Mouse (Mus musculus) MEL (cell line): ENCODE data around the gene Trpm3. TPM values are rescaled to one million over a fixed set of nuclear protein-coding genes. Genes with fewer than 3 reads are reported as not detected.

Experiments used
- DNase-seq: peaks from one replicate; pipeline ENCODE4 v3.0.0; 2011; ENCODE audit warnings: low read depth, low spot score
- H3K27ac ChIP-seq: 2 replicates; pipeline ENCODE4 v1.5.1; 2012; ENCODE audit warnings: low read depth, mild to moderate bottlenecking, control low read depth, low read length, moderate library complexity; ENCODE audit not compliant: control insufficient read depth
- H3K27me3 ChIP-seq, 2 experiments: fragments of 150-350 bp in 1 of 2; sonication (generic) in 1 of 2; 2 replicates each; pipeline ENCODE4 v1.6.1; 2012; ENCODE audit warnings: low read length in 2 of 2, mild to moderate bottlenecking in 2 of 2, improper control_type of control experiment in 1 of 2, moderate library complexity in 1 of 2; ENCODE audit not compliant: insufficient read depth in 2 of 2, control insufficient read depth in 1 of 2
- H3K36me3 ChIP-seq, 2 experiments: 2 replicates each; pipeline ENCODE4 v1.6.1; 2012 to 2014; ENCODE audit warnings: low read length in 2 of 2, improper control_type of control experiment in 1 of 2, inconsistent platforms in 1 of 2, mild to moderate bottlenecking in 1 of 2; ENCODE audit not compliant: insufficient read depth in 2 of 2, control insufficient read depth in 1 of 2
- H3K4me1 ChIP-seq, 2 experiments: fragments of 150-350 bp in 1 of 2; sonication (generic) in 1 of 2; 2 replicates each; pipeline ENCODE4 v1.6.1; 2012; ENCODE audit warnings: low read length in 2 of 2, improper control_type of control experiment in 1 of 2, mild to moderate bottlenecking in 1 of 2; ENCODE audit not compliant: insufficient read depth in 2 of 2, control insufficient read depth in 1 of 2
- H3K4me3 ChIP-seq, 2 experiments: fragments of 150-350 bp in 1 of 2; sonication (generic) in 1 of 2; 2 replicates each; pipeline ENCODE4 v1.5.1; 2012; ENCODE audit warnings: low read depth in 2 of 2, low read length in 2 of 2, mild to moderate bottlenecking in 2 of 2, moderate library complexity in 2 of 2, control low read depth in 1 of 2, improper control_type of control experiment in 1 of 2; ENCODE audit not compliant: control insufficient read depth in 1 of 2, insufficient read depth in 1 of 2
- H3K79me2 ChIP-seq: 2 replicates; pipeline ENCODE4 v1.6.1; 2012; ENCODE audit warnings: mild to moderate bottlenecking, low read length, moderate library complexity; ENCODE audit not compliant: control insufficient read depth, poor library complexity, insufficient read depth
- H3K9ac ChIP-seq: 2 replicates; pipeline ENCODE4 v1.6.1; 2012; ENCODE audit warnings: low read depth, mild to moderate bottlenecking, control low read depth, low read length, moderate library complexity; ENCODE audit not compliant: control insufficient read depth, poor library complexity, severe bottlenecking
- H3K9me3 ChIP-seq: fragments of 150-350 bp; sonication (generic); replicated peaks from 2 replicates; pipeline ENCODE4 v1.6.1; 2012; ENCODE audit warnings: mild to moderate bottlenecking, low read length, improper control_type of control experiment, moderate library complexity; ENCODE audit not compliant: insufficient read depth
- BHLHE40 ChIP-seq: IDR thresholded peaks from 2 replicates; pipeline ENCODE4 v1.6.1; 2012; ENCODE audit warnings: low read depth, mild to moderate bottlenecking, inconsistent platforms, low read length, improper control_type of control experiment, borderline replicate concordance
- CHD2 ChIP-seq: IDR thresholded peaks from 2 replicates; pipeline ENCODE4 v1.6.1; 2011; ENCODE audit warnings: low read length, improper control_type of control experiment
- CTCF ChIP-seq, 3 experiments: IDR thresholded peaks in 2 of 3; conservative IDR thresholded peaks in 1 of 3; 2 replicates each; pipeline ENCODE4 v1.5.1; 2011 to 2012; ENCODE audit warnings: low read length in 3 of 3, low read depth in 2 of 3, mild to moderate bottlenecking in 2 of 3, improper control_type of control experiment in 1 of 3, inconsistent platforms in 1 of 3, mixed read lengths in 1 of 3, moderate library complexity in 1 of 3; ENCODE audit not compliant: control insufficient read depth in 1 of 3, insufficient read depth in 1 of 3, poor library complexity in 1 of 3, severe bottlenecking in 1 of 3
- E2F4 ChIP-seq: IDR thresholded peaks from 2 replicates; pipeline ENCODE4 v1.6.1; 2011; ENCODE audit warnings: low read depth, low read length, improper control_type of control experiment, borderline replicate concordance
- EP300 ChIP-seq, 2 experiments: IDR thresholded peaks; 2 replicates each; pipeline ENCODE4 v1.6.1; 2011; ENCODE audit warnings: improper control_type of control experiment in 2 of 2, low read length in 2 of 2, low read depth in 1 of 2, mild to moderate bottlenecking in 1 of 2
- HCFC1 ChIP-seq: IDR thresholded peaks from 2 replicates; pipeline ENCODE4 v1.6.1; 2012; ENCODE audit warnings: low read depth, mild to moderate bottlenecking, inconsistent platforms, low read length, improper control_type of control experiment, moderate library complexity
- JUND ChIP-seq: IDR thresholded peaks from 2 replicates; pipeline ENCODE4 v1.6.1; 2011; ENCODE audit warnings: low read depth, mild to moderate bottlenecking, improper control_type of control experiment, low read length
- MAFK ChIP-seq: IDR thresholded peaks from 2 replicates; pipeline ENCODE4 v1.6.1; 2011; ENCODE audit warnings: low read depth, mild to moderate bottlenecking, low read length, improper control_type of control experiment, borderline replicate concordance
- MEF2A ChIP-seq: IDR thresholded peaks from 2 replicates; pipeline ENCODE4 v1.6.1; 2014; ENCODE audit warnings: low read depth, mild to moderate bottlenecking, inconsistent platforms, low read length, improper control_type of control experiment; ENCODE audit not compliant: poor library complexity, insufficient replicate concordance, severe bottlenecking; ENCODE audit errors: extremely low read depth
- MYC ChIP-seq: IDR thresholded peaks from 2 replicates; pipeline ENCODE4 v1.6.1; 2011; ENCODE audit warnings: low read depth, mild to moderate bottlenecking, low read length, improper control_type of control experiment, moderate library complexity
- NELFE ChIP-seq: IDR thresholded peaks from 2 replicates; pipeline ENCODE4 v1.6.1; 2011; ENCODE audit warnings: low read depth, low read length, improper control_type of control experiment
- NRF1 ChIP-seq: IDR thresholded peaks from 2 replicates; pipeline ENCODE4 v1.6.1; 2014; ENCODE audit warnings: low read depth, mild to moderate bottlenecking, inconsistent platforms, low read length, improper control_type of control experiment, moderate library complexity; ENCODE audit not compliant: poor library complexity, insufficient read depth, severe bottlenecking
- POLR2AphosphoS2 ChIP-seq: IDR thresholded peaks from 2 replicates; pipeline ENCODE4 v1.6.1; 2011; ENCODE audit warnings: low read length, improper control_type of control experiment
- RCOR1 ChIP-seq: IDR thresholded peaks from 2 replicates; pipeline ENCODE4 v1.6.1; 2012; ENCODE audit warnings: low read depth, mild to moderate bottlenecking, inconsistent platforms, low read length, improper control_type of control experiment
- SIN3A ChIP-seq: IDR thresholded peaks from 2 replicates; pipeline ENCODE4 v1.6.1; 2012; ENCODE audit warnings: low read length, improper control_type of control experiment, inconsistent platforms
- TAL1 ChIP-seq: IDR thresholded peaks from 2 replicates; pipeline ENCODE4 v1.6.1; 2012; ENCODE audit warnings: mild to moderate bottlenecking, inconsistent platforms, low read length, moderate library complexity, mixed read lengths
- TBP ChIP-seq: IDR thresholded peaks from 2 replicates; pipeline ENCODE4 v1.8.0; 2011; ENCODE audit warnings: low read depth, low read length, improper control_type of control experiment
- TCF12 ChIP-seq: IDR thresholded peaks from 2 replicates; pipeline ENCODE4 v1.6.1; 2014; ENCODE audit warnings: low read depth, mild to moderate bottlenecking, inconsistent platforms, low read length, improper control_type of control experiment, moderate library complexity
- USF2 ChIP-seq, 2 experiments: IDR thresholded peaks; 2 replicates each; pipeline ENCODE4 v1.6.1; 2011 to 2012; ENCODE audit warnings: improper control_type of control experiment in 2 of 2, low read length in 2 of 2, borderline replicate concordance in 1 of 2, inconsistent platforms in 1 of 2, low read depth in 1 of 2, mild to moderate bottlenecking in 1 of 2; ENCODE audit not compliant: insufficient read depth in 1 of 2
- ZMIZ1 ChIP-seq: IDR thresholded peaks from 2 replicates; pipeline ENCODE4 v1.6.1; 2012; ENCODE audit warnings: low read depth, mild to moderate bottlenecking, inconsistent platforms, low read length, improper control_type of control experiment, moderate library complexity
- ZNF384 ChIP-seq: IDR thresholded peaks from 2 replicates; pipeline ENCODE4 v1.6.1; 2012; ENCODE audit warnings: low read depth, mild to moderate bottlenecking, inconsistent platforms, low read length, improper control_type of control experiment
- polyA plus RNA-seq, 2 experiments: library from polyadenylated mRNA; stranded (reverse) in 1 of 2; unstranded in 1 of 2; fragments of >175 nt in 1 of 2; fragments of >200 nt in 1 of 2; gene quantifications; 2 replicates each; pipeline versions ENCODE4 v1.2.1 to v1.2.4; 2012; ENCODE audit warnings: low replicate concordance in 2 of 2, low read depth in 1 of 2; ENCODE audit not compliant: insufficient read length in 2 of 2, insufficient read depth in 1 of 2, missing spikeins in 1 of 2
- total RNA-seq: library from RNA; depleted of rRNA; stranded (reverse); fragments of 300-350 nt; gene quantifications from 2 replicates; pipeline ENCODE4 v1.2.3, GENCODE M21; 2012

Gene Trpm3
- total and polyA plus RNA-seq, 3 experiments, result not detected

GRCm38 (mm10) chr19:22901892-22902291, 763.0 kb downstream of the Trpm3 start:
- Histone ChIP-seq H3K27ac (no peak overlapping the region), H3K27me3 (no peaks in the 10 kb centered on the region), H3K9me3 (no peaks in the 10 kb centered on the region), H3K4me3 (no peak overlapping the region), H3K4me1 (no peaks in the 10 kb centered on the region), H3K36me3 (no peaks in the 10 kb centered on the region), H3K79me2 (no peaks in the 10 kb centered on the region), H3K9ac (no peak overlapping the region)
- no peak for TF ChIP-seq JUND
- no peak for TF ChIP-seq NRF1
- TF ChIP-seq RCOR1, result no peak
- no peak for TF ChIP-seq NELFE
- TF ChIP-seq CHD2, result no peak
- no peak for TF ChIP-seq MYC
- no peak for TF ChIP-seq SIN3A
- TF ChIP-seq ZMIZ1, result no peak
- no peak for TF ChIP-seq USF2 (IDR thresholded peaks at IDR 0.05; ENCODE audit: borderline replicate concordance in 1 of 2, insufficient read depth in 1 of 2, low read depth in 1 of 2, low read length in 2 of 2)
- no peak for TF ChIP-seq TCF12
- TF ChIP-seq EP300 (IDR thresholded peaks at IDR 0.05; ENCODE audit: low read depth in 1 of 2, low read length in 2 of 2), result no peak
- TF ChIP-seq TBP, result no peak
- no peak for TF ChIP-seq MAFK
- TF ChIP-seq POLR2AphosphoS2, result no peak
- TF ChIP-seq CTCF (IDR thresholded peaks at IDR 0.05 in 2 of 3, conservative IDR thresholded peaks at IDR 0.05 in 1 of 3; ENCODE audit: control insufficient read depth in 1 of 3, insufficient read depth in 1 of 3, low read depth in 2 of 3, low read length in 3 of 3, poor library complexity in 1 of 3, severe bottlenecking in 1 of 3), result no peak
- TF ChIP-seq BHLHE40, result no peak
- no peak for TF ChIP-seq MEF2A
- TF ChIP-seq TAL1, result no peak
- no peak for TF ChIP-seq E2F4
- no peak for TF ChIP-seq HCFC1
- DNase-seq, result no peak

- DNase-seq, result no peak
- Histone ChIP-seq H3K9me3 (no peaks in the 10 kb centered on the region), H3K4me3 (no peak overlapping the region), H3K4me1 (no peaks in the 10 kb centered on the region), H3K27me3 (no peaks in the 10 kb centered on the region), H3K36me3 (no peaks in the 10 kb centered on the region), H3K27ac (no peak overlapping the region), H3K9ac (no peak overlapping the region), H3K79me2 (no peaks in the 10 kb centered on the region)
- TF ChIP-seq ZNF384, result no peak
- no peak for TF ChIP-seq CTCF (IDR thresholded peaks at IDR 0.05 in 2 of 3, conservative IDR thresholded peaks at IDR 0.05 in 1 of 3; ENCODE audit: control insufficient read depth in 1 of 3, insufficient read depth in 1 of 3, low read depth in 2 of 3, low read length in 3 of 3, poor library complexity in 1 of 3, severe bottlenecking in 1 of 3)
- no peak for TF ChIP-seq NRF1
Measured at GRCm38 (mm10) chr19:22902386-22902785, 763.5 kb downstream of the Trpm3 start.
